8 mouse cellular contexts compared by ENCODE assay signal in genomic region chr10:128409692-128410559, GRCm38 (mm10). TPM values are rescaled to one million over a fixed set of nuclear protein-coding genes. Genes with fewer than 3 reads are reported as not detected.
DNase-seq lines count a peak whose midpoint lies in the region; ATAC-seq lines count a peak whose summit lies in the region.

No protein-coding gene starts in this region.

- 7% methylated on average over 36 of the region's 36 CpGs for WGBS in hindbrain, embryonic 14.5 days

- H3K4me1 ChIP-seq in hindbrain, embryonic 14.5 days (replicated peaks; ENCODE audit: control insufficient read depth, insufficient read depth, low read length) = peaks cover 39% of the 10 kb centered on the region

- peak overlapping the region; percentile 91 for H3K4me2 ChIP-seq in hindbrain, embryonic 14.5 days (replicated peaks)

- H3K9me3 ChIP-seq in hindbrain, embryonic 14.5 days (ENCODE audit: control insufficient read depth, low read length) = no peaks in the 10 kb centered on the region

- no peaks in the 10 kb centered on the region for H3K27me3 ChIP-seq in hindbrain, embryonic 14.5 days (ENCODE audit: control insufficient read depth, insufficient read depth, low read length)

- H3K36me3 ChIP-seq in hindbrain, embryonic 14.5 days (replicated peaks; ENCODE audit: control insufficient read depth, insufficient read depth) = peaks cover 35% of the 10 kb centered on the region

- peak overlapping the region; percentile 70 for H3K4me3 ChIP-seq in hindbrain, embryonic 14.5 days (replicated peaks; ENCODE audit: low read length)

- ATAC-seq in hindbrain, embryonic 14.5 days (ENCODE audit: low FRiP score) = peak; percentile 89

- peak; percentile 99 for DNase-seq in R1 (ENCODE audit: low read depth, low spot score)
- DNase-seq in cerebellum, postnatal 25 days = peak; percentile 97 to 98
- peak; percentile 97 to 99 for DNase-seq in frontal cortex, postnatal 25 days (ENCODE audit: low spot score in 2 of 2)
- peak; percentile 96 for DNase-seq in hindbrain, embryonic 14.5 days (ENCODE audit: low spot score)
- DNase-seq in layer of hippocampus, postnatal 36 days = peak; percentile 96 to 97
- DNase-seq in lung, postnatal 36 days = peak; percentile 99
- DNase-seq in retina, postnatal 1 day = peak; percentile 100
- DNase-seq in urinary bladder, adult 18-20 months (ENCODE audit: low spot score in 2 of 2) = peak; percentile 90 to 95

- peak overlapping the region; percentile 92 for H3K27ac ChIP-seq in hindbrain, embryonic 14.5 days

- peak overlapping the region; percentile 78 for H3K9ac ChIP-seq in hindbrain, embryonic 14.5 days

RNA-seq across cellular contexts. Expression of gene Nabp2, which starts 1.4 kb away (rescaled TPM):
- polyA plus RNA-seq in hindbrain, embryonic 14.5 days (2014; fragmentation: Nextera tagmentation; extraction: Ambion mirVana) = 134 and 140 TPM in 2 replicates
- 10 to 100 TPM; 91.6 to 92.0 TPM for total RNA-seq in layer of hippocampus, postnatal 36 days (2021)

RNA-seq across cellular contexts. Expression of gene Rnf41, which starts 1.5 kb away (rescaled TPM):
- 70.9 and 83.7 TPM in 2 replicates for polyA plus RNA-seq in hindbrain, embryonic 14.5 days (2014; fragmentation: Nextera tagmentation; extraction: Ambion mirVana)
- total RNA-seq in layer of hippocampus, postnatal 36 days (2021) = 10 to 100 TPM; 74.4 to 76.3 TPM

RNA-seq across cellular contexts. Expression of gene Slc39a5, which starts 8.9 kb away (rescaled TPM):
- 0.22 TPM in 1 of 2 replicates, not detected in the other for polyA plus RNA-seq in hindbrain, embryonic 14.5 days (2014; fragmentation: Nextera tagmentation; extraction: Ambion mirVana)
- not detected for total RNA-seq in layer of hippocampus, postnatal 36 days (2021)

RNA-seq across cellular contexts. Expression of gene Ankrd52, which starts 33.0 kb away (rescaled TPM):
- 13.0 and 15.4 TPM in 2 replicates for polyA plus RNA-seq in hindbrain, embryonic 14.5 days (2014; fragmentation: Nextera tagmentation; extraction: Ambion mirVana)
- 10 to 100 TPM; 55.6 to 59.6 TPM for total RNA-seq in layer of hippocampus, postnatal 36 days (2021)

RNA-seq across cellular contexts. Expression of gene Coq10a, which starts 41.1 kb away (rescaled TPM):
- 50.8 and 54.2 TPM in 2 replicates for polyA plus RNA-seq in hindbrain, embryonic 14.5 days (2014; fragmentation: Nextera tagmentation; extraction: Ambion mirVana)
- total RNA-seq in layer of hippocampus, postnatal 36 days (2021) = 10 to 100 TPM; 51.2 to 52.8 TPM

Comparison
In these comparisons a context has a peak if more than half of its experiments do, and no peak if none do; other contexts are left out.
1. Peak in every context shown above with its lines: DNase-seq, ATAC-seq, H3K4me3 ChIP-seq and H3K27ac ChIP-seq.